Mouse (Mus musculus) hindbrain, embryonic 13.5 days (tissue): ENCODE measurements around the gene Heg1. TPM values are rescaled to one million over a fixed set of nuclear protein-coding genes. Genes with fewer than 3 reads are reported as not detected.
A peak's percentile ranks its signal among the peaks of the same experiment; 100 is the strongest.

Experiments used
- ATAC-seq: fragments of 200-750 bp; cut with Nextera tagmentation; 2 replicates; pipeline ENCODE4 v1.8.0; 2017; ENCODE audit warnings: moderate TSS enrichment; ENCODE audit not compliant: low FRiP score
- H3K27ac ChIP-seq: fragments of 300-500 bp; sonication (generic); 2 replicates; pipeline ENCODE4 v1.5.1; 2015; ENCODE audit warnings: inconsistent platforms, mild to moderate bottlenecking, moderate library complexity
- H3K27me3 ChIP-seq: fragments of 300-500 bp; sonication (generic); 2 replicates; pipeline ENCODE4 v1.6.1; 2015; ENCODE audit warnings: mild to moderate bottlenecking, inconsistent platforms
- H3K36me3 ChIP-seq: fragments of 300-500 bp; sonication (generic); 2 replicates; pipeline ENCODE4 v1.6.1; 2015; ENCODE audit warnings: mild to moderate bottlenecking, inconsistent platforms
- H3K4me1 ChIP-seq: fragments of 300-500 bp; sonication (generic); replicated peaks from 2 replicates; pipeline ENCODE4 v1.6.1; 2015; ENCODE audit warnings: inconsistent platforms
- H3K4me2 ChIP-seq: fragments of 300-500 bp; sonication (generic); 2 replicates; pipeline ENCODE4 v1.6.1; 2015; ENCODE audit warnings: inconsistent platforms, mild to moderate bottlenecking, moderate library complexity
- H3K4me3 ChIP-seq: fragments of 300-500 bp; sonication (generic); 2 replicates; pipeline ENCODE4 v1.5.1; 2015; ENCODE audit warnings: mild to moderate bottlenecking, inconsistent platforms
- H3K9ac ChIP-seq: fragments of 300-500 bp; sonication (generic); 2 replicates; pipeline ENCODE4 v1.6.1; 2015; ENCODE audit warnings: mild to moderate bottlenecking, inconsistent platforms
- H3K9me3 ChIP-seq: fragments of 300-500 bp; sonication (generic); 2 replicates; pipeline ENCODE4 v1.6.1; 2016; ENCODE audit warnings: inconsistent platforms
- WGBS: fragments of 180-500 bp; shearing (Covaris S2); methylation state at CpG from one replicate; pipeline ENCODE4 v1.1.7; 2015; 5-methylcytosine and 5-hydroxymethylcytosine counted together
- polyA plus RNA-seq: library from polyadenylated mRNA; unstranded; fragments of >200 nt; fragmentation: Nextera tagmentation; extraction: Ambion mirVana; gene quantifications from 2 replicates; pipeline ENCODE4 v1.2.1, GENCODE M21; 2015

Heg1 gene
- polyA plus RNA-seq, 1 experiment from 2014 or later: 10.2 TPM

DNA sequence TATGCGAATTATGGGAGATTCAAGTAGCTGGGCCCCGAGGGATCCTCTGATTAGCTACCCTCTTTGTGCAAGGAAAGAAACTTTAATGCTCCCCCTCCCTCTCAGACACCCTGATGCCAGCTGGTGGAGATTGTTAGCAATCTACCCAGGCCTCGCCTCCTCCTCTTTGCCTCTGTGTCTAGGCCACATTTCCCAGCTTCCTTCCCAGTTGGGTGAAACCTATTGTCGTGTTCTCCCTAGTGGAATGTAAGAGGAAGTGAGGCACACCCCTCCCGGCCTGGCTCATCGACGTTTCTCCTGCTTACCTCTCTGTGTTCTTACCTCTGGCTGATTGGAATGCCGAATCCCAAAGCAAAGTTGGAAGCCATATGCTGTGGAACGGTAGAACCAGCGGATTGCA, 3.4 kb upstream of the Heg1 start:
- WGBS: 70% methylated on average over 10 of the region's 10 CpGs
- Histone ChIP-seq H3K9me3 (no peaks in the 10 kb centered on the region), H3K4me2 (no peak overlapping the region), H3K4me1 (peaks cover 27% of the 10 kb centered on the region), H3K27me3 (no peaks in the 10 kb centered on the region), H3K27ac (no peak overlapping the region), H3K9ac (no peak overlapping the region), H3K4me3 (no peak overlapping the region), H3K36me3 (no peaks in the 10 kb centered on the region)
- no peak for ATAC-seq

DNA sequence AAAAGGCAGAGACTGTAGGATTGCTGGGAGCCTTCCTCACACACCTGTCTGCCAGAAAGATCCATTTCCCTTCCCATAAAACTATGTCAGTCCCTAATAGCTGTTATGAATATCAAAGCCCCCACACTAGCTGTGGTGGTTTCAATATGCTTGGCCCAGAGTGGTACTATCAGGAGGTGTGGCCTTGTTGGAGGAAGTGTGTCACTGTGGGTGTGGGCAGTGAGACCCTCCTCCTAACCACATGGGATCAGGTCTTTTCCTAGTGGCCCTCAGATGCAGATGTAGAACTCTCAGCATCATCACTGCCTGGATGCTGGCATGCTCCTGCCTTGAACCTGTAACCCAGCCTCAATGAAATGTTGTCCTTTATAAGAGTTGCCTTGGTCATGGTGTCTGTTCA, 2.5 kb upstream of the Heg1 start:
- Histone ChIP-seq H3K4me1 (peaks cover 34% of the 10 kb centered on the region), H3K4me3 (no peak overlapping the region), H3K27me3 (no peaks in the 10 kb centered on the region), H3K9me3 (no peaks in the 10 kb centered on the region), H3K4me2 (no peak overlapping the region), H3K36me3 (no peaks in the 10 kb centered on the region), H3K9ac (no peak overlapping the region), H3K27ac (no peak overlapping the region)
- no peak for ATAC-seq

DNA sequence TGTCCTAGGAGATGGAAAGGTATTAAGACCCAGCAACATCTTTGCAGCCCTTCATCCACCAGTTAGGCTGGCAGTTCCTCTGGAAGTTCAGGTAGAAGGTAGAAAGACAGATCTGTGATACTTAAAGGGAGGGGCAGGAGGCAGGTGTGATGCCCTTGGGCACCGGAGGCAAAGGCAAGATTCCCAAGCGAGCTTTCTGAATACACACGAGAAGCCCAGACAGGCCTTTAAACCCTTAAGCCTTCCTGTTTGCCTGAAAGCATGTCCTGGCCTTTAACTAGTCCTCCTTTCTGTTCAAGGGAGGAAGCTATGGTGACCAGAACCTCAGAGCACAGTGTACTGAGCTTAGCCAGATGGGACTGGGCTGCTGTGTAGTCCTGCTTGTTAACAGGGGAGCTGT, 1.5 kb upstream of the Heg1 start:
- Histone ChIP-seq H3K9me3 (no peaks in the 10 kb centered on the region), H3K9ac (no peak overlapping the region), H3K36me3 (no peaks in the 10 kb centered on the region), H3K4me3 (no peak overlapping the region), H3K4me2 (no peak overlapping the region), H3K27ac (no peak overlapping the region), H3K27me3 (no peaks in the 10 kb centered on the region), H3K4me1 (peaks cover 40% of the 10 kb centered on the region)
- ATAC-seq: no peak
- 76% methylated on average over 3 of the region's 3 CpGs for WGBS

DNA sequence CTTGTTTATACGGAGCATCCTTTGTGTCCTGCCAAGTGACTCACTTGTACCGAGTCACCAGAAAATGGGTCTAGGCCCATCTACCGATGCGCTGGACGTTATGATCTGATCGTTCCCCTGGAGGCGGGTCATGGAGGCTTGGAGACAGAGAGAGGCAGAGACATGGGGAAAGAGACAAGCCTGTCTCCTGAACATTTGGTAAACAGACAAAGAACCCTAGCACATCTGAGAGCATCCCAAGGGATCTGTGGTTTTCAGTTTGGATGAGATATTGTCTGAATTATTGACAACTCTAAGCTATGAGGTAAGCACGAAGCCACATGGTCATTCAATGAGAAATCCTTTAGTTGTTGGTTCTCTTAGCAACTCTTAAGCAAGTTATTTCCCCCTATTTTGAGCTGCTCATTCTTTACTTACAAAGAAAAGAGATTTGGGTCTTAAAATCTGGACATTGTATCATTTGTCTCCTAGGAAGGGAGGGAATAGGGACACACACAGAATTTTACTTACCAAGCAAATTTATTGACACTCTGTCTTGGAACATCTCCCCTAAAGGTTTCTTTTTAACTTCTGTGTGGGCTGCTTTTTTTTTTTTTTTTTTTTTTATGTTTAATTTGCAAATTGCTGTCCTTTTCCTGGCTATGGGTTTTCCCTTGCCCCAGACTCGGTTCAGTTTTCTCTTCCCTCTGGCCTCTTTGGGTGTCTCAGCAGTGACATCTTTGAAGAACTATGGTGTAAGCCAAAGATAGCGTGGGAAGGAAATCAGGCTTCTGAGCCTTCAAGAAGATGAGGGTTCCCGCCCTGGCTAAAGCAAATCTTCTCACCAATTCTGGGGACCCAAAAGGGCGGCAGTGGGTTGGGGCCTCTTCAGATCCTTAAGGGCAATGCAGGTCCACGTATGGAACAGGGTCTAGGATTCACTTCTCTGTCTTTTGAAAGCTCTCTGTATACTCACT, 686 bp upstream of the Heg1 start:
- H3K27me3 ChIP-seq: no peaks in the 10 kb centered on the region
- peak overlapping the region; percentile 94; the same call in 1 of the 2 replicates for H3K9ac ChIP-seq
- 60% methylated on average over 13 of the region's 13 CpGs for WGBS
- ATAC-seq: peak; percentile 18
- H3K4me2 ChIP-seq: peak overlapping the region; percentile 96
- H3K9me3 ChIP-seq: no peaks in the 10 kb centered on the region
- peaks cover 45% of the 10 kb centered on the region for H3K4me1 ChIP-seq
- peak overlapping the region; percentile 78 for H3K4me3 ChIP-seq
- H3K36me3 ChIP-seq: no peaks in the 10 kb centered on the region
- no peak overlapping the region for H3K27ac ChIP-seq

DNA sequence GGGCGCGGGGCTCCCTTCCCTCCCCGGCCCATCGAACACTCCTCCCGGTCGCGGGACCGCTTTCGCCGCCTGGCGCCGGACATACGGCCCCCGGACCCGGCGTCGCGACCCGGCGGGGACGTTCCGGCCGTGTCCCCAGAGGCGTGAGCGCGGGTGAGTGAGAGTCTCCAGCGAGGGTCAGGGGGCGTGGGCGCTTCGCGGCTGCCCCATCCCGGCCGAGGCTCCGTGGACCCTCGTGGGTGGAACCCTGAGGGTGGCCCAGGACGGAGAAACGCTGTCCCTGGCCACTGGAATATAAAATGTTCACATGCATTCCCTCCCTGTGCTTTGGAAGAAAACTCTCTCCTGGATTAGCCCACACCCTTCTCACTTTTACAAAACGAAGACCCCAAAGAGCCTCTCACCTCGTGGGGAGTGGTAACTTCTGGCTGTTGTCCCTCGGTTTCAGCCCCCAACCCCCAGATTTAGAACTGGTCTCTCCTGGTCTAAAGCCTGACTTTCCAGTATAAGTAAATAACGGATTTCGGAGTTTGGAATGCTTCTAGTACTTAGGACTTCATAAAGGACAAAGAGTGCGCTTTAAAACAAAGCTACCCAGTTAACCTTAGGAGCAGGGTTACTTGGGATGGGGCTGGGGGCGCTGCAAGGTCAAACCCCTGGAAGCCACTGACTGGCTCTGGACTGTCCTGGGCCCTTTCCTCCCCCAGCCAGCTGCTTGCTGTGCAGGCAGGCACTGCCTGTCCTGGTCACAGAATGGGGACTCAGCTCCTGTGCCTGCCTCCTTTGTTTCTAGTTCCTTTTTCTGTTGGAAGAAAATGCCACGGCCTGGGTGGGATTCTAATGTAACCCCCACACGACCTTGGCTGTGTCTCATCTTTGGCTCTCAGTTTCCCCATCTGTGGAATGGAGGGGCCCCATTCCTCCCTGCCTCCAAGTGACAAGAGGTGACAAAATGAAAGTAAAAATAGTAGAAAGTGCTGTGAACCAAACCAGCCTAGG, 832 bp downstream of the Heg1 start:
- peak overlapping the region; percentile 94 for H3K9ac ChIP-seq
- peak overlapping the region; percentile 76 for H3K27ac ChIP-seq
- H3K4me2 ChIP-seq: peak overlapping the region; percentile 96
- H3K36me3 ChIP-seq: no peaks in the 10 kb centered on the region
- H3K9me3 ChIP-seq: no peaks in the 10 kb centered on the region
- peaks cover 52% of the 10 kb centered on the region for H3K4me1 ChIP-seq
- H3K4me3 ChIP-seq: peak overlapping the region; percentile 78
- under 1% methylated on average over 44 of the region's 46 CpGs for WGBS
- H3K27me3 ChIP-seq: no peaks in the 10 kb centered on the region
- peak; percentile 51 for ATAC-seq

DNA sequence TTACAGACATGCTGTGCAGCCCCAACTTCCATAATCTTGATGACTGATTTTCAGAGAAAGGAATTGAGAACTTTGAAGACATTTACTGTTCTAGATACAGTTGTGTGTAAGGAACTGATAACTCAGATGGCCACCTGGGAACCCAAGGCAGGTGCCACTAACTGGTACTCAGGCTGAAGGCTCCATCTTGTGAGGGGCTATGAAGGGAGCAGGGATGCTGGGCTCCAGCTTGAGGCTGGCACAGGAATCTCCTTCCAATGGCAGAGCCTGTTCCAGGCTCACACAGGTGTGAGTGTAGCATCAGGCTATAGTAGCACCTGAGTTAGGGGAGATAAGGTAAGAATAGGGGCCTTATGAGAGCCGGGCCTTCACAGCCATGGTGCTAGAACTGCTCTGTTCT, 1.9 kb downstream of the Heg1 start:
- Histone ChIP-seq H3K4me3 (peak overlapping the region; percentile 78), H3K27ac (no peak overlapping the region), H3K9ac (peak overlapping the region; percentile 21; the same call in 1 of the 2 replicates), H3K4me2 (peak overlapping the region; percentile 96), H3K36me3 (no peaks in the 10 kb centered on the region), H3K9me3 (no peaks in the 10 kb centered on the region), H3K27me3 (no peaks in the 10 kb centered on the region), H3K4me1 (peaks cover 55% of the 10 kb centered on the region)
- 84% methylated on average over 1 of the region's 1 CpGs for WGBS
- ATAC-seq: no peak

DNA sequence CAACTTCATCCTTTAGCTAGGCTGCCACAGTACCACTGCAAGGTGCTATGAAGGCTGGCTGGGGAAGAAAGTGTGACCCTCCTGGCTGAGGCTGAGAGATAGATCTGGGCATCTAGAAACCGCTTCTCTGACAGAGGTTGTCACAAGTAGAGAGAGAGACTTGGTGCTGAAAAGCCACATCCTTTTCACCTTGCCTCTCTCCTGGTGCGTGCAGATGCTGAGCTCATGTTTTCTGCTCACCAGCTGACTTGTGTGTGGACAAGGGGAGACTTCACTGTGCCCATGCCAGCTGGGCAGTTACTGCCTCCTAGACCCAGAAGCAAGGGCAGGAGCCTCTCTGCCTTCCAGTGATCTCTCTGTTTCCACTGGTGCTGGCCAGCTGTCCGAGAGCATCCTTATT, 3.6 kb downstream of the Heg1 start:
- Histone ChIP-seq H3K27ac (no peak overlapping the region), H3K9me3 (no peaks in the 10 kb centered on the region), H3K9ac (peak overlapping the region; percentile 49; the same call in 1 of the 2 replicates), H3K4me1 (peaks cover 63% of the 10 kb centered on the region), H3K4me2 (peak overlapping the region; percentile 96), H3K4me3 (no peak overlapping the region), H3K27me3 (no peaks in the 10 kb centered on the region), H3K36me3 (no peaks in the 10 kb centered on the region)
- ATAC-seq: no peak
- 69% methylated on average over 3 of the region's 3 CpGs for whole genome bisulfite sequencing

DNA sequence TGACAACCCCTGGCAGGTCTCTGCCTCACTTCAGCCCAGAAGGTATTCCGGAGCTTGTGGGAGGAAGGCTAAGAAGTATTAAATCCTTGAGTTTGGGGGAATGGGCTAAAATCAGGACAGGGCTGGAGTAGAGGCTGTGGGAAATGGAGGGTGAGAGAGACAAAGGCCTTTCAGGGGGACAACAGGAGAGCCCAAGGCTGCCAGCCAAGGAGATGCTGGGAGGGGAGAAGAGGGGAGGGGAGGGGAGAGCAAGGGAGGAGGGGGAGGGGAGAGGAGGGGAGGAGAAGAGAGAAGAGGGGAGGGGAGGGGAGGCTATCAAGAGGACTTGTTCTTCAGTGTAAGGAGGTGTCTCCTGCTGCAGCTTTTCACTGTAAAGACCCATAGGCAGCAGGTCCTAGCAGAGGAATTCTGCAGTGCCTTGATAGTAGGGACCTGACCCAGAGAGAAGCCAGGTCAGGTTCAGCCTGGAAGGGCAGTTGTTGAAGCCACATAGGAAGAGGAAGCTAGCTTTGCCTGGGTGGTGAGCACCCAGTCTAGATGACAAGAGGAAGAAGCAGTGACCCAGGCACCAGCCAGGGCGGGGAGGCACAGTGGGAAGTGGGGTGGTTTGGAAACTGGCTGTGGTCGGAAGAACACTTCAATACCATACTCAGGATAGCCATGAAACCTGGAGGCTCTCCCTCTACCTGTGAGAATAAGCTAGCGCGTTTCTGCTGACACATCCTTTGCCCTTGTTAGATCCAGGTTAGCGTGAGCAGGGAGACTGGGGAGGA, 7.0 kb downstream of the Heg1 start:
- peak overlapping the region; percentile 50; the same call in 1 of the 2 replicates for H3K27ac ChIP-seq
- H3K4me1 ChIP-seq: peaks cover 61% of the 10 kb centered on the region
- ATAC-seq: 0 out of 2 replicates have a peak, but pooled peaks have one; percentile 40
- H3K9ac ChIP-seq: no peak overlapping the region
- H3K9me3 ChIP-seq: no peaks in the 10 kb centered on the region
- H3K4me3 ChIP-seq: no peak overlapping the region
- no peaks in the 10 kb centered on the region for H3K36me3 ChIP-seq
- H3K27me3 ChIP-seq: no peaks in the 10 kb centered on the region
- 84% methylated on average over 6 of the region's 6 CpGs for WGBS
- H3K4me2 ChIP-seq: no peak overlapping the region

DNA sequence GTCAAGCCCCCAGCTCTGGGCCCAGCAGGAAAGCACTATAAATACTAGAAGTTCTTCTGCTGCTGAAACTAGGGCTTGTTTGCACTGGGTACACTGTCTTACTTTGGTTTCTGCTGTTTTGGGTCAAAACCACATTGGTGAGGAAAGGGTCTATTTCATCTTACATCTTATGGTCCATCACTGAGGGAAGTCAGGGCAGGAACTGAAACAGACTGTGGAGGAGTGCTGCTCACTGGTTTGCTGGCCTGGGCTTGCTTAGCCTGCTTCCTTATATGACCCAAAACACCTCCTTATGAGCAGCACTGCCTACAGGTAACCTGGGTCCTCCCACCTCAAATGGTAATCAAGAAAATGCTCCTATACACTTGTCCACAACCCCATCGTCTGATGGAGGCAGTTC, 9.4 kb downstream of the Heg1 start:
- H3K4me1 ChIP-seq: peaks cover 61% of the 10 kb centered on the region
- WGBS: 83% methylated on average over 1 of the region's 1 CpGs

DNA sequence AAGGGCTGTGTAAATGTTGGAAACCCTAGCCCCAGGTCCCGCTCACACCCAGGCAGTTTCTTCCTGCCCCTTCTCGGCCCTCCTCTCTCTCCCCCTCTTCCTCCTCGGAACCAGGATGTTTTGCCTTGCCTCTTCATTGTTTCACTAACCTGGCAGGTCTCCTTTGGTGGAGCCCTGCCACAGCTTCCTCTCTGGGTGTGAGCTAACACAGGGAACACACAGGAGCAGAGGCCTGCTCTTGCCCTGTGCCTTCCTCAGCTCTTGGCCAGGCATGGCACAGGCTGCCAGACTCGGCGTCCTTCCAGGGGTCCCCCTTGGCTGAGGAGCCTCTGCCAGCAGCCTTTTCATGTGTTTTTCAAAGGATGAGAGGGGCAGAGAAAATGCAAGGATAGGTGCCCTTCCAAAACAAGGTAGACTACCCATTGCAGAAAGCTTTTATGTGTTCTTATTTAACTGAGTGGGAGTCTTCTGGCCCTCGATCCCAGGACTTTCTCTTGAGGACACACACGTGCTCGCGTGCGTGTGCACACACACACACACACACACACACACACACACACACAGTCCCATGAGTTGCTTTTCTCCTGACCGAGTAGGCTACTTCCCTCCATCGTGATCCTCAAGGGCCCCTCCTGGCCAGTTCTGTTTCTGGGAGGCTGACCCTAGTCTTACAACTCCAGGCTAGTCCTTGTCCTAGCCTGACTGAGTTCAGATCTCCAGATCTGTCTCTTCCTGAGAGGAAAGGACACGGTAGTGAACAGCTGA, 12.8 kb downstream of the Heg1 start:
- no peak overlapping the region for H3K4me2 ChIP-seq
- H3K4me1 ChIP-seq: peaks cover 57% of the 10 kb centered on the region
- H3K27ac ChIP-seq: peak overlapping the region; percentile 41
- H3K9me3 ChIP-seq: no peaks in the 10 kb centered on the region
- ATAC-seq: 0 out of 2 replicates have a peak, but pooled peaks have one; percentile 24
- H3K4me3 ChIP-seq: no peak overlapping the region
- peak overlapping the region; percentile 7; the same call in 1 of the 2 replicates for H3K9ac ChIP-seq
- WGBS: 72% methylated on average over 13 of the region's 13 CpGs
- H3K27me3 ChIP-seq: no peaks in the 10 kb centered on the region
- H3K36me3 ChIP-seq: no peaks in the 10 kb centered on the region

More for the DNA sequence above, 9.4 kb downstream of the Heg1 start:
- Histone ChIP-seq H3K36me3 (no peaks in the 10 kb centered on the region), H3K27ac (no peak overlapping the region), H3K9me3 (no peaks in the 10 kb centered on the region), H3K27me3 (no peaks in the 10 kb centered on the region), H3K4me3 (no peak overlapping the region), H3K9ac (no peak overlapping the region), H3K4me2 (no peak overlapping the region)
- ATAC-seq: no peak
